In the genomic region with DNA sequence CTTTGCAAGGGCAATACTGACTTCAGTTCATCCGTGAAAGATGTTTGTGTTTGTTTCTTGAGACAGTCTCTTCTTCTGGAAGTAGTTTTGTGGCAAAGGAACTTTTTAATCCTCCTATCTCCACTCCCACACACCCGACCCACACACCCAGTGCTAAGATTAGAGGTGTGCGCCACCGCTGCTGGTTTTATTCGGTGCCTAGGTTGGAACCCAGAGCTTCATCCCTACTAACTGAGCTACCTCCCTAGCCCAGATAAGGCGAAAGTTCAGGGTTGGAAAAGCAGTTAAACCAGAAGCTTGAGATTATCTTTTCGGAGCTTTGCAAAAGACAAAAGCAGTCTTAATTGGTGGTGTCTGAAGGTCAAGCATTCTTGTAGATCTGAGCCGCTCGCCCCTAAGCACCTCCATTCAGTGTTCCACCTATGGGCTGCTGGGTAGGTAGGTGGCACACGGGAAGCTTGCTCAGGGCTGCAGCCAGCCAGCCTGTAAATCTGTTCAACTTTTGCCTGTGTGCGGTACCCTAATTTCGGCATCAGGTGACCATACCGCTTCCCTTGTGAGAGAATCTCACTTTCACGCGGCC, we compare ENCODE assay signal across 8 mouse cellular contexts. TPM values are rescaled to one million over a fixed set of nuclear protein-coding genes. Genes with fewer than 3 reads are reported as not detected.
DNase-seq lines count a peak whose midpoint lies in the region; ATAC-seq and TF ChIP-seq lines count a peak whose summit lies in the region.

No protein-coding gene starts in this region.

- peak; percentile 81 for DNase-seq in heart, adult 11 months
- DNase-seq in heart, postnatal 14 days = no peak
- no peak for DNase-seq in MEL (ENCODE audit: low read depth, low spot score)
- DNase-seq in hindbrain, embryonic 10.5 days (ENCODE audit: low spot score) = no peak
- no peak for DNase-seq in liver, postnatal 0 days
- no peak for DNase-seq in right cerebral cortex, postnatal 14 days
- no peak for DNase-seq in cerebellum, postnatal 4 days (ENCODE audit: low spot score in 2 of 2)
- DNase-seq in adrenal gland, postnatal 10 days = no peak

- H3K4me2 ChIP-seq in liver, postnatal 0 days (ENCODE audit: low read depth, low read length) = peak overlapping the region; percentile 79

- ATAC-seq in liver, postnatal 0 days = no peak

- TF ChIP-seq RAD21 in MEL (IDR thresholded peaks at IDR 0.05; ENCODE audit: low read depth, low read length) = no peak

- H3K27me3 ChIP-seq in MEL (ENCODE audit: control insufficient read depth in 1 of 2, insufficient read depth in 2 of 2, low read length in 2 of 2) = no peaks in the 10 kb centered on the region
- peaks cover 16% of the 10 kb centered on the region for H3K27me3 ChIP-seq in hindbrain, embryonic 10.5 days (ENCODE audit: insufficient read depth, poor library complexity, severe bottlenecking)
- H3K27me3 ChIP-seq in liver, postnatal 0 days (ENCODE audit: insufficient read depth, low read length) = no peaks in the 10 kb centered on the region

- no peak for TF ChIP-seq CTCF in MEL (IDR thresholded peaks at IDR 0.05 in 2 of 3, conservative IDR thresholded peaks at IDR 0.05 in 1 of 3; ENCODE audit: control insufficient read depth in 1 of 3, insufficient read depth in 1 of 3, low read depth in 2 of 3, low read length in 3 of 3, poor library complexity in 1 of 3, severe bottlenecking in 1 of 3)
- TF ChIP-seq CTCF in liver, postnatal 0 days (IDR thresholded peaks at IDR 0.05; ENCODE audit: low read depth) = no peak

- TF ChIP-seq POLR2A in MEL (IDR thresholded peaks at IDR 0.05; ENCODE audit: control insufficient read depth in 1 of 2, insufficient read depth in 1 of 2, low read depth in 1 of 2, low read length in 2 of 2, poor library complexity in 1 of 2) = no peak

- intact Hi-C loops in heart, postnatal 14 days (cut with DNase I) = no loop called here

- H3K9me3 ChIP-seq in MEL (replicated peaks; ENCODE audit: insufficient read depth, low read length) = no peaks in the 10 kb centered on the region
- no peaks in the 10 kb centered on the region for H3K9me3 ChIP-seq in hindbrain, embryonic 10.5 days
- no peaks in the 10 kb centered on the region for H3K9me3 ChIP-seq in liver, postnatal 0 days (ENCODE audit: low read length)

- peak; percentile 41 to 46; a peak in 2 of 4 replicates for TF ChIP-seq EP300 in MEL (IDR thresholded peaks at IDR 0.05; ENCODE audit: low read depth in 1 of 2, low read length in 2 of 2)
- no peak for TF ChIP-seq EP300 in liver, postnatal 0 days (IDR thresholded peaks at IDR 0.05; ENCODE audit: low read depth)

- no peaks in the 10 kb centered on the region for H3K79me2 ChIP-seq in MEL (ENCODE audit: control insufficient read depth, insufficient read depth, low read length, poor library complexity)

- peak overlapping the region; percentile 51 for H3K9ac ChIP-seq in MEL (ENCODE audit: control insufficient read depth, low read depth, low read length, poor library complexity, severe bottlenecking)
- peak overlapping the region; percentile 78 for H3K9ac ChIP-seq in liver, postnatal 0 days (replicated peaks)

- H3K4me3 ChIP-seq in MEL (ENCODE audit: control insufficient read depth in 1 of 2, insufficient read depth in 1 of 2, low read depth in 2 of 2, low read length in 2 of 2) = peak overlapping the region; percentile 64 to 68
- peak overlapping the region; percentile 65 for H3K4me3 ChIP-seq in hindbrain, embryonic 10.5 days
- H3K4me3 ChIP-seq in liver, postnatal 0 days (ENCODE audit: low read depth, low read length) = peak overlapping the region; percentile 61

- no peak overlapping the region for H3K27ac ChIP-seq in MEL (ENCODE audit: control insufficient read depth, low read depth, low read length)
- H3K27ac ChIP-seq in hindbrain, embryonic 10.5 days = peak overlapping the region; percentile 86
- peak overlapping the region; percentile 95 for H3K27ac ChIP-seq in liver, postnatal 0 days (ENCODE audit: low read depth)

- peaks cover 0 to 6% of the 10 kb centered on the region in 2 experiments; a peak in 1 of 4 replicates for H3K36me3 ChIP-seq in MEL (ENCODE audit: control insufficient read depth in 1 of 2, insufficient read depth in 2 of 2, low read length in 2 of 2)
- H3K36me3 ChIP-seq in hindbrain, embryonic 10.5 days = no peaks in the 10 kb centered on the region
- H3K36me3 ChIP-seq in liver, postnatal 0 days (replicated peaks; ENCODE audit: insufficient read depth, low read length) = 0 out of 2 replicates have a peak, but pooled peaks cover 3% of the 10 kb centered on the region

- WGBS in hindbrain, embryonic 10.5 days = 26% methylated on average over 15 of the region's 15 CpGs
- 25% methylated on average over 15 of the region's 15 CpGs for WGBS in liver, postnatal 0 days (ENCODE audit: insufficient replicate concordance)

- H3K4me1 ChIP-seq in MEL (ENCODE audit: control insufficient read depth in 1 of 2, insufficient read depth in 2 of 2, low read length in 2 of 2) = peaks cover 3 to 6% of the 10 kb centered on the region in 2 experiments; a peak in 3 of 4 replicates
- peaks cover 19% of the 10 kb centered on the region for H3K4me1 ChIP-seq in hindbrain, embryonic 10.5 days (replicated peaks)
- H3K4me1 ChIP-seq in liver, postnatal 0 days (ENCODE audit: insufficient read depth) = peaks cover 12% of the 10 kb centered on the region

TF ChIP-seq in MEL, 35 proteins besides CTCF, POLR2A, EP300 and RAD21:
- TF ChIP-seq MYC (IDR thresholded peaks at IDR 0.05; ENCODE audit: low read depth, low read length) (no peak; the same call in 1 of the 2 replicates), ETS1 (IDR thresholded peaks at IDR 0.05; ENCODE audit: low read depth, low read length) (0 out of 2 replicates have a peak, but pooled peaks have one; percentile 23), RCOR1 (IDR thresholded peaks at IDR 0.05; ENCODE audit: low read depth, low read length) (peak; percentile 20; the same call in 1 of the 2 replicates)

RNA-seq across cellular contexts. Expression of gene Kyat3, which starts 0.6 kb away (rescaled TPM):
- 1 to 10 TPM; 5.4 to 8.2 TPM for total RNA-seq in heart, postnatal 14 days (2021)
- 11.7 and 15.2 TPM in 2 replicates for total RNA-seq in MEL (2012; rRNA removed)
- polyA plus RNA-seq in MEL (2012; ENCODE audit: insufficient read depth in 1 of 2, insufficient read length in 2 of 2, low read depth in 1 of 2, low replicate concordance in 2 of 2, missing spikeins in 1 of 2) = 10 to 100 TPM in 1 of 2 experiments, not detected in 1; 25.6 TPM
- polyA plus RNA-seq in hindbrain, embryonic 10.5 days (2016; fragmentation: Nextera tagmentation; extraction: Ambion mirVana) = 9.0 and 10.2 TPM in 2 replicates
- polyA plus RNA-seq in liver, postnatal 0 days (2015; fragmentation: Nextera tagmentation; extraction: Ambion mirVana) = 186 and 224 TPM in 2 replicates
- 10 to 100 TPM; 52.7 to 92.9 TPM for total RNA-seq in adrenal gland, postnatal 10 days (2021)
